Mouse (Mus musculus) hindbrain, embryonic 10.5 days (tissue): ENCODE data around the gene Tekt4. TPM values are rescaled to one million over a fixed set of nuclear protein-coding genes. Genes with fewer than 3 reads are reported as not detected.

Source experiments
- DNase-seq: peaks from one replicate; pipeline ENCODE4 v3.0.0-alpha.2; 2017; ENCODE audit warnings: low spot score
- H3K27ac ChIP-seq: fragments of 300-500 bp; sonication (generic); 2 replicates; pipeline ENCODE4 v1.5.1; 2016; ENCODE audit warnings: mild to moderate bottlenecking, moderate library complexity
- H3K27me3 ChIP-seq: fragments of 300-500 bp; sonication (generic); 2 replicates; pipeline ENCODE4 v1.6.1; 2016; ENCODE audit warnings: mild to moderate bottlenecking; ENCODE audit not compliant: poor library complexity, insufficient read depth, severe bottlenecking
- H3K36me3 ChIP-seq: fragments of 300-500 bp; sonication (generic); 2 replicates; pipeline ENCODE4 v1.6.1; 2016; ENCODE audit warnings: mild to moderate bottlenecking, moderate library complexity
- H3K4me1 ChIP-seq: fragments of 300-500 bp; sonication (generic); replicated peaks from 2 replicates; pipeline ENCODE4 v1.6.1; 2016; ENCODE audit warnings: mild to moderate bottlenecking
- H3K4me3 ChIP-seq: fragments of 300-500 bp; sonication (generic); 2 replicates; pipeline ENCODE4 v1.5.1; 2016; ENCODE audit warnings: mild to moderate bottlenecking, moderate library complexity
- H3K9me3 ChIP-seq: fragments of 300-500 bp; sonication (generic); 2 replicates; pipeline ENCODE4 v1.6.1; 2016; ENCODE audit warnings: mild to moderate bottlenecking, moderate library complexity
- WGBS: fragments of 180-500 bp; shearing (Covaris S2); methylation state at CpG from one replicate; pipeline ENCODE4 v1.1.7; 2016; 5-methylcytosine and 5-hydroxymethylcytosine counted together
- polyA plus RNA-seq: library from polyadenylated mRNA; unstranded; fragments of >200 nt; fragmentation: Nextera tagmentation; extraction: Ambion mirVana; gene quantifications from 2 replicates; pipeline ENCODE4 v1.2.1, GENCODE M21; 2016

Tekt4 gene
- 1.2 and 2.8 TPM in 2 replicates for polyA plus RNA-seq

GRCm38 (mm10) chr17:25454272-25454671 is at the start of gene Tekt4:
TSS of gene Tekt4 (plus strand) at chr17:25454615.
- Histone ChIP-seq H3K27me3 (no peaks in the 10 kb centered on the region), H3K36me3 (no peaks in the 10 kb centered on the region), H3K4me1 (peaks cover 28% of the 10 kb centered on the region), H3K27ac (0 out of 2 replicates have a peak within 1 kb of the TSS, but pooled peaks have one; percentile 54), H3K4me3 (no peak within 1 kb of the TSS), H3K9me3 (no peaks in the 10 kb centered on the region)
- 42% methylated on average over 2 of the region's 2 CpGs for WGBS
- DNase-seq: no peak

GRCm38 (mm10) chr17:25405224-25405895 is 49.1 kb upstream of the Tekt4 start:
- Histone ChIP-seq H3K27ac (peak overlapping the region; percentile 81), H3K27me3 (peaks cover 40% of the 10 kb centered on the region), H3K36me3 (no peaks in the 10 kb centered on the region), H3K4me1 (peaks cover 82% of the 10 kb centered on the region), H3K9me3 (no peaks in the 10 kb centered on the region), H3K4me3 (peak overlapping the region; percentile 11; the same call in 1 of the 2 replicates)
- 10% methylated on average over 10 of the region's 10 CpGs for WGBS
- DNase-seq: peak; percentile 38

GRCm38 (mm10) chr17:25406011-25406441 is 48.4 kb upstream of the Tekt4 start:
- H3K27me3 ChIP-seq: peaks cover 35% of the 10 kb centered on the region
- H3K9me3 ChIP-seq: no peaks in the 10 kb centered on the region
- H3K4me3 ChIP-seq: peak overlapping the region; percentile 16; the same call in 1 of the 2 replicates
- H3K36me3 ChIP-seq: no peaks in the 10 kb centered on the region
- H3K27ac ChIP-seq: peak overlapping the region; percentile 81
- H3K4me1 ChIP-seq: peaks cover 87% of the 10 kb centered on the region
- DNase-seq: peak; percentile 39
- 18% methylated on average over 6 of the region's 6 CpGs for WGBS

- Histone ChIP-seq H3K4me1 (peaks cover 80% of the 10 kb centered on the region), H3K4me3 (no peak overlapping the region), H3K27me3 (peaks cover 26% of the 10 kb centered on the region), H3K9me3 (no peaks in the 10 kb centered on the region), H3K36me3 (no peaks in the 10 kb centered on the region), H3K27ac (peak overlapping the region; percentile 81)
- WGBS: 66% methylated on average over 4 of the region's 4 CpGs
- no peak for DNase-seq
Measured at GRCm38 (mm10) chr17:25407352-25407751, 47.1 kb upstream of the Tekt4 start.

GRCm38 (mm10) chr17:25408302-25408999 is 46.0 kb upstream of the Tekt4 start:
- H3K4me3 ChIP-seq: no peak overlapping the region
- H3K27ac ChIP-seq: no peak overlapping the region; the same call in 1 of the 2 replicates
- H3K9me3 ChIP-seq: no peaks in the 10 kb centered on the region
- WGBS: 79% methylated on average over 7 of the region's 7 CpGs
- peaks cover 79% of the 10 kb centered on the region for H3K4me1 ChIP-seq
- H3K36me3 ChIP-seq: no peaks in the 10 kb centered on the region
- DNase-seq: no peak
- H3K27me3 ChIP-seq: peaks cover 15% of the 10 kb centered on the region

GRCm38 (mm10) chr17:25409621-25410020 is 44.8 kb upstream of the Tekt4 start:
- H3K4me1 ChIP-seq: peaks cover 79% of the 10 kb centered on the region
- no peaks in the 10 kb centered on the region for H3K9me3 ChIP-seq
- no peak overlapping the region for H3K4me3 ChIP-seq
- WGBS: 79% methylated on average over 7 of the region's 7 CpGs
- H3K27ac ChIP-seq: 0 out of 2 replicates have a peak overlapping the region, but pooled peaks have one; percentile 6
- no peaks in the 10 kb centered on the region for H3K36me3 ChIP-seq
- peaks cover 5% of the 10 kb centered on the region for H3K27me3 ChIP-seq
- DNase-seq: no peak

- Histone ChIP-seq H3K36me3 (no peaks in the 10 kb centered on the region), H3K4me3 (no peak overlapping the region), H3K4me1 (peaks cover 79% of the 10 kb centered on the region), H3K27me3 (peaks cover 4% of the 10 kb centered on the region), H3K9me3 (no peaks in the 10 kb centered on the region), H3K27ac (0 out of 2 replicates have a peak overlapping the region, but pooled peaks have one; percentile 6)
- 82% methylated on average over 6 of the region's 6 CpGs for WGBS
- no peak for DNase-seq
Measured at GRCm38 (mm10) chr17:25410180-25410579, 44.2 kb upstream of the Tekt4 start.

- WGBS: 55% methylated on average over 7 of the region's 7 CpGs
- H3K36me3 ChIP-seq: no peaks in the 10 kb centered on the region
- DNase-seq: no peak
- peak overlapping the region; percentile 9; the same call in 1 of the 2 replicates for H3K27ac ChIP-seq
- no peaks in the 10 kb centered on the region for H3K9me3 ChIP-seq
- H3K27me3 ChIP-seq: no peaks in the 10 kb centered on the region; the same call in 1 of the 2 replicates
- no peak overlapping the region for H3K4me3 ChIP-seq
- peaks cover 79% of the 10 kb centered on the region for H3K4me1 ChIP-seq
Measured at GRCm38 (mm10) chr17:25410786-25411185, 43.6 kb upstream of the Tekt4 start.

GRCm38 (mm10) chr17:25411251-25411650 is 43.2 kb upstream of the Tekt4 start:
- Histone ChIP-seq H3K27ac (peak overlapping the region; percentile 9; the same call in 1 of the 2 replicates), H3K36me3 (no peaks in the 10 kb centered on the region), H3K4me1 (peaks cover 79% of the 10 kb centered on the region), H3K4me3 (no peak overlapping the region), H3K27me3 (no peaks in the 10 kb centered on the region; the same call in 1 of the 2 replicates), H3K9me3 (no peaks in the 10 kb centered on the region)
- DNase-seq: no peak
- 76% methylated on average over 4 of the region's 4 CpGs for WGBS

- no peak overlapping the region for H3K4me3 ChIP-seq
- 72% methylated on average over 4 of the region's 4 CpGs for WGBS
- no peaks in the 10 kb centered on the region for H3K27me3 ChIP-seq
- no peaks in the 10 kb centered on the region for H3K36me3 ChIP-seq
- DNase-seq: no peak
- no peaks in the 10 kb centered on the region for H3K9me3 ChIP-seq
- peaks cover 79% of the 10 kb centered on the region for H3K4me1 ChIP-seq
- H3K27ac ChIP-seq: peak overlapping the region; percentile 87; the same call in 1 of the 2 replicates
Measured at GRCm38 (mm10) chr17:25414209-25414608, 40.2 kb upstream of the Tekt4 start.

GRCm38 (mm10) chr17:25414917-25415316 is 39.5 kb upstream of the Tekt4 start:
- Histone ChIP-seq H3K27me3 (no peaks in the 10 kb centered on the region), H3K9me3 (no peaks in the 10 kb centered on the region), H3K36me3 (no peaks in the 10 kb centered on the region), H3K27ac (peak overlapping the region; percentile 87), H3K4me3 (peak overlapping the region; percentile 30; the same call in 1 of the 2 replicates), H3K4me1 (peaks cover 79% of the 10 kb centered on the region)
- no peak for DNase-seq
- 41% methylated on average over 3 of the region's 3 CpGs for WGBS

- Histone ChIP-seq H3K27me3 (no peaks in the 10 kb centered on the region), H3K9me3 (no peaks in the 10 kb centered on the region), H3K27ac (peak overlapping the region; percentile 87), H3K4me3 (peak overlapping the region; percentile 30), H3K36me3 (no peaks in the 10 kb centered on the region), H3K4me1 (peaks cover 79% of the 10 kb centered on the region)
- WGBS: 5% methylated on average over 6 of the region's 6 CpGs
- peak; percentile 66 for DNase-seq
Measured at GRCm38 (mm10) chr17:25415421-25415913, 38.9 kb upstream of the Tekt4 start.

- no peak for DNase-seq
- Histone ChIP-seq H3K27me3 (no peaks in the 10 kb centered on the region), H3K27ac (peak overlapping the region; percentile 87), H3K36me3 (no peaks in the 10 kb centered on the region), H3K4me1 (peaks cover 79% of the 10 kb centered on the region), H3K9me3 (no peaks in the 10 kb centered on the region), H3K4me3 (peak overlapping the region; percentile 18)
- 20% methylated on average over 3 of the region's 3 CpGs for WGBS
Measured at GRCm38 (mm10) chr17:25416219-25416618, 38.2 kb upstream of the Tekt4 start.
